In the genomic region with DNA sequence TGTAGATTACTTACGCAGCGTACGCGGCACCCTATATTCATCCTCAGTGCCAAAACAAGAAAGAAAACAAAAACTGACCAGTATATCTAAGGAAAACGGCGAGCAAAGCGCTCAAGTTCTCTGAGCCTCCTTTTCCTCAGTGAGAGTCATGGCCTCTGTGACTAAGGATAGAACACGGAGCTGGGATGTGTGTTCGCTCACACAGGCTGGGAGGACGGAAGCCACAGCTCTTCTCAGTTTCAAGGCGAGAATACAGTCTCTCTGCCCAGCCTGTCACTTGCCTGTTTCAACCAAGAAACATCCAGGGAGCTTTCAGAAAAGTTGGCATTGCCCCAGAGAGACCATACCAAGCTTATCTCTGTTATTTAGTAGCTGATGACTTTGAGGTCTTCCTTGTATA, we compare ENCODE assay signal across 26 mouse cellular contexts.
A peak's percentile ranks its signal among the peaks of the same experiment; 100 is the strongest.
DNase-seq lines count a peak whose midpoint lies in the region; ATAC-seq and TF ChIP-seq lines count a peak whose summit lies in the region.
"Had no signal": no experiment of that assay in that cellular context is flagged by ENCODE, and none has a peak within 500 bp of the region (broad histone marks: within the 10 kb centered on the region; RNA-seq: fewer than 3 reads in every experiment).

No protein-coding gene starts in this region.

- no peak overlapping the region for H3K4me2 ChIP-seq in hindbrain, embryonic 13.5 days
- no peak overlapping the region for H3K4me2 ChIP-seq in hindbrain, embryonic 14.5 days (replicated peaks)

- peaks cover 8% of the 10 kb centered on the region; the same call in 1 of the 2 replicates for H3K4me1 ChIP-seq in hindbrain, embryonic 13.5 days (replicated peaks)
- H3K4me1 ChIP-seq in hindbrain, embryonic 14.5 days (replicated peaks; ENCODE audit: control insufficient read depth, insufficient read depth, low read length), result peaks cover 5% of the 10 kb centered on the region; the same call in 1 of the 2 replicates
- H3K4me1 ChIP-seq in brown adipose tissue, adult 24 weeks (ENCODE audit: control insufficient read depth, insufficient read depth, insufficient read length, low read length), result peaks cover 3% of the 10 kb centered on the region; the same call in 1 of the 2 replicates

- 93% methylated on average over 11 of the region's 11 CpGs for WGBS in hindbrain, embryonic 13.5 days
- WGBS in hindbrain, embryonic 14.5 days, result 93% methylated on average over 11 of the region's 11 CpGs

- no peak for TF ChIP-seq CTCF in gastrocnemius, adult 2 months (IDR thresholded peaks at IDR 0.05)
- no peak for TF ChIP-seq CTCF in left cerebral cortex, adult 2 months (IDR thresholded peaks at IDR 0.05)

- H3K36me3 ChIP-seq in hindbrain, embryonic 13.5 days, result no peaks in the 10 kb centered on the region
- H3K36me3 ChIP-seq in hindbrain, embryonic 14.5 days (replicated peaks; ENCODE audit: control insufficient read depth, insufficient read depth), result no peaks in the 10 kb centered on the region
- H3K36me3 ChIP-seq: forebrain, embryonic 10.5 days; G1E; hindbrain, embryonic 10.5 days; limb, embryonic 10.5 days; midbrain, embryonic 10.5 days; neural tube, embryonic 13.5 days had no signal

- intact Hi-C loops in gastrocnemius, adult 2 months (cut with DNase I), result no loop called here
- intact Hi-C loops in gastrocnemius, postnatal 36 days (cut with DNase I), result no loop called here
- intact Hi-C loops in left cerebral cortex, adult 2 months (cut with DNase I), result loop anchor here (10.0 kb wide), 1 partner anchor 547 kb away; no protein-coding TSS in a partner anchor
- intact Hi-C loops in left cerebral cortex, postnatal 14 days (cut with DNase I), result no loop called here

- H3K4me3 ChIP-seq in gastrocnemius, adult 2 months, result no peak overlapping the region
- H3K4me3 ChIP-seq in hindbrain, embryonic 13.5 days, result no peak overlapping the region
- H3K4me3 ChIP-seq in hindbrain, embryonic 14.5 days (replicated peaks; ENCODE audit: low read length), result no peak overlapping the region
- no peak overlapping the region for H3K4me3 ChIP-seq in left cerebral cortex, adult 2 months
- H3K4me3 ChIP-seq in brown adipose tissue, adult 24 weeks (ENCODE audit: insufficient read depth, low read depth, low read length), result no peak overlapping the region
- H3K4me3 ChIP-seq: forebrain, embryonic 10.5 days; hindbrain, embryonic 10.5 days; limb, embryonic 10.5 days; midbrain, embryonic 10.5 days; myocyte; neural tube, embryonic 13.5 days had no signal

- no peak overlapping the region for H3K9ac ChIP-seq in hindbrain, embryonic 13.5 days
- no peak overlapping the region for H3K9ac ChIP-seq in hindbrain, embryonic 14.5 days
- H3K9ac ChIP-seq: neural tube, embryonic 13.5 days had no signal

- peak overlapping the region; percentile 35; the same call in 1 of the 2 replicates for H3K27ac ChIP-seq in gastrocnemius, adult 2 months
- H3K27ac ChIP-seq in hindbrain, embryonic 13.5 days, result 0 out of 2 replicates have a peak overlapping the region, but pooled peaks have one; percentile 5
- H3K27ac ChIP-seq in hindbrain, embryonic 14.5 days, result no peak overlapping the region
- peak overlapping the region; percentile 6 for H3K27ac ChIP-seq in left cerebral cortex, adult 2 months
- peak overlapping the region; percentile 26 for H3K27ac ChIP-seq in brown adipose tissue, adult 24 weeks (replicated peaks; ENCODE audit: low read depth, low read length)
- H3K27ac ChIP-seq: forebrain, embryonic 10.5 days; limb, embryonic 10.5 days; midbrain, embryonic 10.5 days; neural tube, embryonic 13.5 days had no signal

- no peaks in the 10 kb centered on the region for H3K27me3 ChIP-seq in hindbrain, embryonic 13.5 days
- H3K27me3 ChIP-seq in hindbrain, embryonic 14.5 days (ENCODE audit: control insufficient read depth, insufficient read depth, low read length), result no peaks in the 10 kb centered on the region
- H3K27me3 ChIP-seq: CH12.LX; neural tube, embryonic 13.5 days had no signal

- ATAC-seq in hindbrain, embryonic 13.5 days (ENCODE audit: low FRiP score), result no peak
- no peak for ATAC-seq in hindbrain, embryonic 14.5 days (ENCODE audit: low FRiP score)
- ATAC-seq: forebrain, embryonic 16.5 days; intestine, postnatal 0 days; midbrain, embryonic 16.5 days; Patski had no signal

- no peaks in the 10 kb centered on the region for H3K9me3 ChIP-seq in hindbrain, embryonic 13.5 days
- H3K9me3 ChIP-seq in hindbrain, embryonic 14.5 days (ENCODE audit: control insufficient read depth, low read length), result no peaks in the 10 kb centered on the region
- H3K9me3 ChIP-seq: forebrain, embryonic 10.5 days; G1E; hindbrain, embryonic 10.5 days; limb, embryonic 10.5 days; midbrain, embryonic 10.5 days; neural tube, embryonic 13.5 days had no signal

- no peak for DNase-seq in gastrocnemius, adult 2 months
- DNase-seq in gastrocnemius, postnatal 36 days, result no peak
- DNase-seq in hindbrain, embryonic 14.5 days (ENCODE audit: low spot score), result no peak
- no peak for DNase-seq in left cerebral cortex, adult 2 months (ENCODE audit: extremely low spot score in 1 of 2, low spot score in 2 of 2)
- DNase-seq in left cerebral cortex, postnatal 14 days (ENCODE audit: low spot score in 2 of 2), result no peak
- DNase-seq: adrenal gland, adult 8-10 months; B cell, adult 2 months; cerebellum, adult 11 months; cerebellum, adult 9-11 months; retina, postnatal 1 day; right cerebral cortex, postnatal 25 days; spleen, adult 18-20 months had no signal
